Mouse (Mus musculus) liver, postnatal 0 days (tissue): ENCODE measurements around the gene Kif3a.

Experiments
- CTCF ChIP-seq: sonication (generic); IDR thresholded peaks from 2 replicates; pipeline ENCODE4 v1.5.1; 2016; ENCODE audit warnings: antibody characterized with exemption, low read depth
- EP300 ChIP-seq: IDR thresholded peaks from 2 replicates; pipeline ENCODE4 v1.6.1; 2016; ENCODE audit warnings: antibody characterized with exemption, low read depth, mild to moderate bottlenecking

DNA sequence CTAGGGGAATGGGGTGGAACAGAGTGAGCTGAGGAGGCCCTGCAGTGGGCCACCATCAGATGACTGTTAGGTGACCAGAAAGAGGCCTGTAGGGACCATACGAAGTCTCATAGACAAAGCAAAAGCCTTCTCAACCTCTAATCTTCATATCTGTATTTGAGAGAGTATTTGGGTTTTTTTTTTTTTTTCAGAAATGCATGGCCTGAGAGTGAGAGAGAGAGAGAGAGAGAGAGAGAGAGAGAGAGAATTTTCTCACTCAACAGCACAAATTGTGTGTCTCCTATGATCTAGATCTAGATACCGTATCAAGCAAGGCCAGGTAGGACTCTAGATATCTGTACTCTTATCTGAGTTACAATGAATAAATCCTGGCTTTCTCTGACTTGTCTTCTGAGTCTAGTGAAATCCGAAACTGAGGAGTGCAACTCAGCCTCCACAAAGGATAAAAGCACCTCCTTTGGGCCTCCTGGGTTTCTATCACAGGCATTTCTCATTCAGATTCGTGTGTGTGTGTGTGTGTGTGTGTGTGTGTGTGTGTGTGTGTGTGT lies 50.5 kb downstream of the Kif3a start:
- TF ChIP-seq EP300 (no peak), CTCF (no peak)
